Mouse (Mus musculus) myocyte (in vitro differentiated cells): ENCODE measurements around the gene Sap30l. TPM values are rescaled to one million over a fixed set of nuclear protein-coding genes. Genes with fewer than 3 reads are reported as not detected.

Experiments
- H3K27me3 ChIP-seq: one replicate; pipeline ENCODE4 v1.6.1; 2011; ENCODE audit not compliant: control insufficient read depth, insufficient read depth, insufficient read length
- H3K36me3 ChIP-seq: one replicate; pipeline ENCODE4 v1.6.1; 2011; ENCODE audit not compliant: control insufficient read depth, insufficient read depth
- H3K4me2 ChIP-seq: one replicate; pipeline ENCODE4 v1.6.1; 2011; ENCODE audit warnings: low read depth, control low read depth
- H3K4me3 ChIP-seq: one replicate; pipeline ENCODE4 v1.5.1; 2011; ENCODE audit warnings: mild to moderate bottlenecking, control low read depth, moderate library complexity
- H3K79me2 ChIP-seq: one replicate; pipeline ENCODE4 v1.6.1; 2011; ENCODE audit not compliant: control insufficient read depth, insufficient read depth
- H3ac ChIP-seq: one replicate; pipeline ENCODE4 v1.6.1; 2011; ENCODE audit not compliant: control insufficient read depth, insufficient read length
- CEBPB ChIP-seq: IDR thresholded peaks from 2 replicates; pipeline ENCODE4 v1.6.1; 2011; ENCODE audit warnings: mild to moderate bottlenecking, moderate library complexity; ENCODE audit not compliant: poor library complexity, insufficient read depth, severe bottlenecking
- E2F4 ChIP-seq: IDR thresholded peaks from one replicate; pipeline ENCODE4 v1.6.1; 2011; ENCODE audit warnings: mild to moderate bottlenecking, control low read depth, moderate library complexity; ENCODE audit not compliant: insufficient read depth
- MAX ChIP-seq: IDR thresholded peaks from one replicate; pipeline ENCODE4 v1.6.1; 2011; ENCODE audit warnings: low read depth, mild to moderate bottlenecking, control low read depth
- MYOD1 ChIP-seq, 3 experiments: IDR thresholded peaks; one replicate each; pipeline ENCODE4 v1.6.1; 2011; ENCODE audit warnings: control low read depth in 2 of 3, low read depth in 2 of 3, mild to moderate bottlenecking in 2 of 3, moderate library complexity in 1 of 3; ENCODE audit not compliant: insufficient read length in 2 of 3, control insufficient read depth in 1 of 3
- MYOG ChIP-seq, 3 experiments: IDR thresholded peaks; one replicate each; pipeline ENCODE4 v1.6.1; 2011; ENCODE audit warnings: control low read depth in 2 of 3, low read depth in 2 of 3, mild to moderate bottlenecking in 2 of 3; ENCODE audit not compliant: insufficient read length in 2 of 3, control insufficient read depth in 1 of 3, insufficient read depth in 1 of 3
- POLR2A ChIP-seq: IDR thresholded peaks from one replicate; pipeline ENCODE4 v1.6.1; 2011; ENCODE audit warnings: low read depth, mild to moderate bottlenecking, control low read depth, moderate library complexity; ENCODE audit not compliant: insufficient read length
- POLR2AphosphoS2 ChIP-seq: IDR thresholded peaks from one replicate; pipeline ENCODE4 v1.6.1; 2011; ENCODE audit warnings: low read depth, control low read depth; ENCODE audit not compliant: insufficient read length
- REST ChIP-seq: IDR thresholded peaks from one replicate; pipeline ENCODE4 v1.6.1; 2011; ENCODE audit warnings: mild to moderate bottlenecking, control low read depth, moderate library complexity; ENCODE audit not compliant: insufficient read depth, insufficient read length
- SRF ChIP-seq: IDR thresholded peaks from one replicate; pipeline ENCODE4 v1.6.1; 2011; ENCODE audit warnings: low read depth; ENCODE audit not compliant: control insufficient read depth, insufficient read length
- TCF12 ChIP-seq: IDR thresholded peaks from one replicate; pipeline ENCODE4 v1.6.1; 2011; ENCODE audit warnings: mild to moderate bottlenecking, control low read depth; ENCODE audit not compliant: poor library complexity, insufficient read depth, severe bottlenecking
- TCF3 ChIP-seq: IDR thresholded peaks from one replicate; pipeline ENCODE4 v1.6.1; 2011; ENCODE audit warnings: low read depth, control low read depth; ENCODE audit not compliant: insufficient read length
- USF1 ChIP-seq: IDR thresholded peaks from one replicate; pipeline ENCODE4 v1.6.1; 2011; ENCODE audit warnings: low read depth, mild to moderate bottlenecking, control low read depth, moderate library complexity
- polyA plus RNA-seq: library from polyadenylated mRNA; unstranded; fragments of >200 nt; fragmentation: generic; extraction: Trizol; gene quantifications from one replicate; pipeline ENCODE4 v1.2.1, GENCODE M21; 2012; ENCODE audit warnings: missing spikeins

Sap30l gene
- polyA plus RNA-seq, 1 experiment = 25.7 TPM

- no peak overlapping the region for H3ac ChIP-seq
- H3K27me3 ChIP-seq = no peaks in the 10 kb centered on the region
- no peak overlapping the region for H3K4me3 ChIP-seq
- TF ChIP-seq MYOG (IDR thresholded peaks at IDR 0.05; ENCODE audit: control insufficient read depth in 1 of 3, insufficient read depth in 1 of 3, insufficient read length in 2 of 3, low read depth in 2 of 3) = no peak
- no peak for TF ChIP-seq POLR2AphosphoS2
- TF ChIP-seq MYOD1 (IDR thresholded peaks at IDR 0.05; ENCODE audit: control insufficient read depth in 1 of 3, insufficient read length in 2 of 3, low read depth in 2 of 3) = no peak
- TF ChIP-seq TCF12 = no peak
- TF ChIP-seq E2F4 = no peak
- no peak for TF ChIP-seq USF1
- TF ChIP-seq REST = no peak
- no peak for TF ChIP-seq CEBPB
- TF ChIP-seq POLR2A = no peak
- no peak for TF ChIP-seq TCF3
- TF ChIP-seq SRF = no peak
- no peak for TF ChIP-seq MAX
- H3K4me2 ChIP-seq = no peak overlapping the region
- H3K36me3 ChIP-seq = no peaks in the 10 kb centered on the region
- H3K79me2 ChIP-seq = no peaks in the 10 kb centered on the region
Observed at GRCm38 (mm10) chr11:57786616-57787418, 14.6 kb upstream of the Sap30l start.

- H3K4me3 ChIP-seq = no peak overlapping the region
- no peak overlapping the region for H3K4me2 ChIP-seq
- H3ac ChIP-seq = no peak overlapping the region
- H3K27me3 ChIP-seq = no peaks in the 10 kb centered on the region
- H3K36me3 ChIP-seq = no peaks in the 10 kb centered on the region
- TF ChIP-seq REST (no peak), MYOD1 (IDR thresholded peaks at IDR 0.05; ENCODE audit: control insufficient read depth in 1 of 3, insufficient read length in 2 of 3, low read depth in 2 of 3) (no peak), TCF12 (no peak), CEBPB (no peak), MAX (no peak)
- no peaks in the 10 kb centered on the region for H3K79me2 ChIP-seq
Observed at GRCm38 (mm10) chr11:57787913-57788312, 13.5 kb upstream of the Sap30l start.

GRCm38 (mm10) chr11:57790866-57791535 lies 10.4 kb upstream of the Sap30l start:
- no peaks in the 10 kb centered on the region for H3K79me2 ChIP-seq
- H3K4me2 ChIP-seq = no peak overlapping the region
- TF ChIP-seq REST (no peak), MYOG (IDR thresholded peaks at IDR 0.05; ENCODE audit: control insufficient read depth in 1 of 3, insufficient read depth in 1 of 3, insufficient read length in 2 of 3, low read depth in 2 of 3) (no peak)
- H3K4me3 ChIP-seq = no peak overlapping the region
- no peaks in the 10 kb centered on the region for H3K27me3 ChIP-seq
- H3K36me3 ChIP-seq = no peaks in the 10 kb centered on the region
- H3ac ChIP-seq = no peak overlapping the region

- TF ChIP-seq CEBPB = no peak
- TF ChIP-seq TCF3 = no peak
- TF ChIP-seq POLR2AphosphoS2 = no peak
- TF ChIP-seq TCF12 = no peak
- no peak for TF ChIP-seq E2F4
- TF ChIP-seq REST = no peak
- TF ChIP-seq MAX = no peak
- no peak for TF ChIP-seq SRF
- TF ChIP-seq USF1 = no peak
- TF ChIP-seq POLR2A = no peak
- TF ChIP-seq MYOG (IDR thresholded peaks at IDR 0.05; ENCODE audit: control insufficient read depth in 1 of 3, insufficient read depth in 1 of 3, insufficient read length in 2 of 3, low read depth in 2 of 3) = no peak
- Histone ChIP-seq H3K79me2 (no peaks in the 10 kb centered on the region), H3ac (no peak overlapping the region), H3K27me3 (no peaks in the 10 kb centered on the region), H3K4me2 (no peak overlapping the region), H3K4me3 (no peak overlapping the region), H3K36me3 (no peaks in the 10 kb centered on the region)
Observed at GRCm38 (mm10) chr11:57795086-57795485, 6.4 kb upstream of the Sap30l start.

GRCm38 (mm10) chr11:57797828-57798227 lies 3.6 kb upstream of the Sap30l start:
- Histone ChIP-seq H3K36me3 (no peaks in the 10 kb centered on the region), H3K4me3 (no peak overlapping the region), H3K4me2 (no peak overlapping the region), H3K27me3 (no peaks in the 10 kb centered on the region), H3K79me2 (no peaks in the 10 kb centered on the region), H3ac (no peak overlapping the region)
- TF ChIP-seq E2F4 (no peak), POLR2AphosphoS2 (no peak), MYOD1 (IDR thresholded peaks at IDR 0.05; ENCODE audit: control insufficient read depth in 1 of 3, insufficient read length in 2 of 3, low read depth in 2 of 3) (no peak), USF1 (no peak), POLR2A (no peak), TCF12 (no peak), CEBPB (no peak)
